Mouse (Mus musculus) G1E (cell line): ENCODE data around the gene Pkhd1.

Source experiments
- CTCF ChIP-seq: IDR thresholded peaks from 2 replicates; pipeline ENCODE4 v1.5.1; 2012; ENCODE audit warnings: low read depth, low read length, inconsistent platforms, mixed read lengths
- POLR2AphosphoS5 ChIP-seq: IDR thresholded peaks from 2 replicates; pipeline ENCODE4 v1.6.1; 2012; ENCODE audit warnings: low read depth, low read length, inconsistent platforms; ENCODE audit not compliant: insufficient replicate concordance

DNA sequence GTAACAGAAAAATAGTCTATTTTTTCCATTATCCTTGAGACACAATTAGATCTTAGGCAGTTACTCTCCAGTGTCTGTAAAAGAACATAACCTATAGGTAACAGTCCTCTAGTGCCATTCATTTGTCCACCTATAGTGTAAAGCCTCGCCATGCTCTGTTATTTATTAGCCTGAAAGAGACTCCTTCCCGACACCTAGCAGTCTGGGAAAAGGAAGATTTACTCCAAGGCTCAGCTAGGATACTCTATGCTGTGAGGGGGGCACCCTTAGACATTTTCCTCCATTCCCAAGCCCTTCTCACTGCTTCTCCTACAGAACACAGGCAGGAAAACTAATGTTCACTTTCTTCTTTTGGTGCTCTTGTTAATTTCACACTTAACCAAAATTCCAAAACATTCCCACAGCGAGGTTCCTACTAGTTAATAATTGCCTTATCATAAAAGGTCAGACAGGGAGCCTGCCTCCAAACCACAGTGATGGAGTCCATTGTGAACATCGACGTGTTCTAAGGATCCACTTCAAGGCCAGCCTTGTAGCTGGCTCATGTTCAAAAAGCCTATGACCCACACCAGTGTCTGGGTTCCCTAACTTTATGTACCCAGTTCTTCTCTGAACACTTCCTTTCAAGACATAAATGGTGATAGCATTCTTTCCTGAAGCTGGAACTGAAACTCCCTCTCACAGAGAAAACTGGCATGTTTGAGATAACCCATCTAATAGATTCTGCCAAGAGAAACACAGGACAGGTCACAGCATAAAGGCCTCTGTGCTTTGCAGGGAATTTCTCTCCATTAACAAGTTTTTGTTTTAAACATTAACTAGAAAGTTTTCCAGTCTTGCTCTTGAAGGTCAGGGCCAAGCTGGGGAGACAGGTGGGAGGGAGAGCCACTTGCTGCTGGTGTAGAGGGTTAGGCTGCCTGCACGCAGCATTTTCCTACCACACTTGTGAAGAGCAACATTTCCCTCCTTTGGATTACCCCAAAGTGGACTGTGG, 35.9 kb upstream of the Pkhd1 start:
- no peak for TF ChIP-seq CTCF
- no peak for TF ChIP-seq POLR2AphosphoS5
